Mouse (Mus musculus) heart, adult 2 months (tissue): ENCODE measurements around the gene Itm2c.

Source experiments
- CTCF ChIP-seq: fragments of 200-600 bp; IDR thresholded peaks from 2 replicates; pipeline ENCODE4 v1.8.1; 2022; ENCODE audit warnings: antibody characterized with exemption, mild to moderate bottlenecking, moderate library complexity
- EP300 ChIP-seq: fragments of 200-500 bp; IDR thresholded peaks from 2 replicates; pipeline ENCODE4 v1.6.1; 2011; ENCODE audit warnings: low read depth, low read length, control low read depth; ENCODE audit not compliant: insufficient read depth
- POLR2A ChIP-seq: fragments of 200-500 bp; IDR thresholded peaks from 2 replicates; pipeline ENCODE4 v1.6.1; 2011; ENCODE audit warnings: mild to moderate bottlenecking, low read depth, low read length, control low read depth; ENCODE audit not compliant: insufficient read depth

DNA sequence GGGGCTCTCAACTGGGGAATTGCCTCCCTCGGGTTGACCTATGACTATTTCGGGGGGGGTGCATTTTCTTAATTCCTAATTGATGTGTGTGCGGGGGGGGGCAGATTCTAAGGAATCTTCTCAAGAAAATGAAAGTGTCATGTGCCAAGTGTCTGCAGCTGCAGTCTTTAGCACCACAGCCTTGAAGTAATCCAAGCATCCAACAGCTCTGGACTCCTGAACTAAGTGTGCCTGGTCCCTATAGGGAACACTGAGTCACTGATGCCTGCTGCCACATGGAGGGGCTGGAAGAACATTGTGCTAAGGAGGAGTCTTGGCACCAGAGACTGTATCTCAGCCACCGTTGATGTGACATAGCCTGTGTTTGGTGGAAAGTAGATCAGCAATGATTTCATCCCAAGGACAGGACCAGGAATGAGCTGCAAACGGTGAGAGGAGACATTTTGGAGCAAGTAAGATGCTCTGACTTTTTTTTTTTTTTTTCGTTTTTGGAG, 36.8 kb upstream of the Itm2c start:
- no peak for TF ChIP-seq CTCF
- no peak for TF ChIP-seq POLR2A
- no peak for TF ChIP-seq EP300
